Mouse (Mus musculus) limb, embryonic 14.5 days (tissue): ENCODE data around the gene Polr2i. TPM values are rescaled to one million over a fixed set of nuclear protein-coding genes. Genes with fewer than 3 reads are reported as not detected.

Experiments
- ATAC-seq: fragments of 200-750 bp; cut with Nextera tagmentation; 2 replicates; pipeline ENCODE4 v1.8.0; 2017; ENCODE audit warnings: low read depth, moderate number of reproducible peaks, moderate TSS enrichment; ENCODE audit not compliant: low FRiP score
- DNase-seq: peaks from one replicate; pipeline ENCODE4 v3.0.0-alpha.2; 2015; ENCODE audit warnings: low spot score
- H3K27ac ChIP-seq: fragments of 300-500 bp; sonication (generic); replicated peaks from 2 replicates; pipeline ENCODE4 v1.5.1; 2014; ENCODE audit warnings: low read depth, mild to moderate bottlenecking, low read length, moderate library complexity, mixed read lengths
- H3K27me3 ChIP-seq: fragments of 300-500 bp; sonication (generic); 2 replicates; pipeline ENCODE4 v1.6.1; 2014; ENCODE audit warnings: low read length, mixed read lengths; ENCODE audit not compliant: control insufficient read depth, insufficient read depth
- H3K36me3 ChIP-seq: fragments of 300-500 bp; sonication (generic); 2 replicates; pipeline ENCODE4 v1.6.1; 2014; ENCODE audit warnings: mild to moderate bottlenecking, low read length, moderate library complexity, mixed read lengths; ENCODE audit not compliant: control insufficient read depth, insufficient read depth
- H3K4me1 ChIP-seq: fragments of 300-500 bp; sonication (generic); 2 replicates; pipeline ENCODE4 v1.6.1; 2014; ENCODE audit warnings: antibody characterized with exemption, low read length, mixed read lengths; ENCODE audit not compliant: control insufficient read depth, insufficient read depth
- H3K4me2 ChIP-seq: fragments of 300-500 bp; sonication (generic); replicated peaks from 2 replicates; pipeline ENCODE4 v1.6.1; 2014; ENCODE audit warnings: low read depth, mild to moderate bottlenecking, low read length, moderate library complexity; ENCODE audit not compliant: severe bottlenecking
- H3K4me3 ChIP-seq: fragments of 300-500 bp; sonication (generic); replicated peaks from 2 replicates; pipeline ENCODE4 v1.5.1; 2014; ENCODE audit warnings: low read length
- H3K9ac ChIP-seq: fragments of 300-500 bp; sonication (generic); 2 replicates; pipeline ENCODE4 v1.6.1; 2014; ENCODE audit warnings: mild to moderate bottlenecking, low read depth, low read length, moderate library complexity; ENCODE audit not compliant: severe bottlenecking
- H3K9me3 ChIP-seq: fragments of 300-500 bp; sonication (generic); 2 replicates; pipeline ENCODE4 v1.6.1; 2016; ENCODE audit warnings: low read length; ENCODE audit not compliant: control insufficient read depth
- POLR2A ChIP-seq: fragments of 200-500 bp; IDR thresholded peaks from 2 replicates; pipeline ENCODE4 v1.8.0; 2012; ENCODE audit warnings: inconsistent platforms, mild to moderate bottlenecking, moderate library complexity, borderline replicate concordance; ENCODE audit not compliant: insufficient read depth, insufficient read length; ENCODE audit errors: extremely low read depth
- WGBS: fragments of 180-500 bp; shearing (Covaris S2); extraction: QIAGEN DNeasy Blood & Tissue Kit; methylation state at CpG from one replicate; pipeline ENCODE4 v1.1.7; 2014; 5-methylcytosine and 5-hydroxymethylcytosine counted together
- polyA plus RNA-seq, 2 experiments: library from polyadenylated mRNA; depleted of rRNA in 1 of 2; stranded (reverse) in 1 of 2; unstranded in 1 of 2; fragments of >200 nt; fragmentation: Nextera tagmentation in 1 of 2; extraction: Ambion mirVana in 1 of 2; gene quantifications; 2 replicates each; pipeline versions ENCODE4 v1.2.1 to v1.2.3; 2012 to 2014

Gene Polr2i
- polyA plus RNA-seq, 2 experiments, result 186 to 227 TPM

GRCm38 (mm10) chr7:30224206-30224605 lies 7.5 kb upstream of the Polr2i start:
- no peak overlapping the region for H3K9ac ChIP-seq
- WGBS, result 96% methylated on average over 12 of the region's 12 CpGs
- ATAC-seq, result no peak
- no peak overlapping the region for H3K4me2 ChIP-seq
- H3K4me3 ChIP-seq, result no peak overlapping the region
- H3K27ac ChIP-seq, result no peak overlapping the region
- H3K27me3 ChIP-seq, result no peaks in the 10 kb centered on the region
- no peak for DNase-seq
- H3K9me3 ChIP-seq, result no peaks in the 10 kb centered on the region
- H3K36me3 ChIP-seq, result peaks cover 54% of the 10 kb centered on the region
- peaks cover 4% of the 10 kb centered on the region for H3K4me1 ChIP-seq
- no peak for TF ChIP-seq POLR2A

GRCm38 (mm10) chr7:30231328-30231668 lies 450 bp upstream of the Polr2i start:
- Histone ChIP-seq H3K4me2 (peak overlapping the region; percentile 82), H3K9ac (peak overlapping the region; percentile 77), H3K27me3 (no peaks in the 10 kb centered on the region), H3K36me3 (peaks cover 50% of the 10 kb centered on the region), H3K9me3 (no peaks in the 10 kb centered on the region), H3K4me3 (peak overlapping the region; percentile 80), H3K4me1 (peaks cover 10% of the 10 kb centered on the region), H3K27ac (0 out of 2 replicates have a peak overlapping the region, but pooled peaks have one; percentile 38)
- peak; percentile 31 for ATAC-seq
- 0% methylated on average over 16 of the region's 16 CpGs for WGBS
- TF ChIP-seq POLR2A, result no peak
- no peak for DNase-seq

DNA sequence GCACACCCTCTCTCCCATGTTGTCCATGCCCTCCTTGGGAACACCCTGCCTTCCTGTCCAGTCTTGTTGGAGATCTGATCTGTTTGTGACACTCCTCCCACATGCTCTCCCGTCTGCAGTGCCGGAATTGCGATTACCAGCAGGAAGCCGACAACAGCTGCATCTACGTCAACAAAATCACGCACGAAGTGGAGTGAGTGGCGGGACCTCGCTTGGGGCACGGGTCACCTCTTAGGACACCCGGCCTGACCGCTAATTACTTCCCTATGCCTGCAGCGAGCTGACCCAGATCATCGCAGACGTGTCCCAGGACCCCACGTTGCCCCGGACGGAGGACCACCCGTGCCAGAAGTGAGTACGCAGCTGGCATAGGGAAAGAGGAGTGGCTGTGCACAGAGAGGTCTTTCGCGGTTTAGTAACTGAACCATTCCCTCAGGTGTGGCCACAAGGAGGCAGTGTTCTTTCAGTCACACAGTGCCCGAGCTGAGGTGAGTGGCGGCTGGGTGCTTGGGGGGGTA lies 942 bp downstream of the Polr2i start:
- no peak for ATAC-seq
- H3K36me3 ChIP-seq, result peaks cover 36% of the 10 kb centered on the region
- TF ChIP-seq POLR2A, result no peak

DNA sequence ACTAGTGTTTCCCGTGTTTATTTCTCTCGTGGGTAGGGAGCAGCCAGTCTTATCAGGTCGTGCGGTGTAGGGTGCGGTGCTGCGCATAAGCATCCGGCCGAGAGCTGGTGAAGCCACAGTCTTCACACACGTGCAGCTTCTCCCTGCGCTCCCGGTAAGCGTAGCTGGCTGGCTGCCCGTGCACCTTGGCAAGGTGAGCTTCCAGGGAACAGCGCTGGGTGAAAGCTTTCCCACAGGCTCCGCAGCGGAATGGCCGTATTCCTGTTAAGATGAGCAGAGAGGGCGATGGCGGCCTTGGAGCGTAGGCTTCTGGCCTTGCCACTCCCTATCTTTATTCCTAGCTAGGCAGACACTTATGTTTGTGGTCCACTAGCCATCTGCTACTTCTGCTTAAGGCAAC lies 1.6 kb downstream of the Polr2i start:
- no peak for TF ChIP-seq POLR2A
- ATAC-seq (no peak), DNase-seq (no peak)
- peaks cover 29% of the 10 kb centered on the region for H3K36me3 ChIP-seq
- peaks cover 10% of the 10 kb centered on the region for H3K4me1 ChIP-seq
- 87% methylated on average over 20 of the region's 20 CpGs for WGBS
- H3K4me2 ChIP-seq, result peak overlapping the region; percentile 82; the same call in 1 of the 2 replicates
- H3K9me3 ChIP-seq, result no peaks in the 10 kb centered on the region
- H3K27me3 ChIP-seq, result no peaks in the 10 kb centered on the region
- no peak overlapping the region for H3K9ac ChIP-seq
- peak overlapping the region; percentile 80; the same call in 1 of the 2 replicates for H3K4me3 ChIP-seq
- H3K27ac ChIP-seq, result no peak overlapping the region

More for the DNA sequence above, 942 bp downstream of the Polr2i start:
- 4% methylated on average over 24 of the region's 24 CpGs for WGBS
- Histone ChIP-seq H3K9ac (peak overlapping the region; percentile 77), H3K27me3 (no peaks in the 10 kb centered on the region), H3K27ac (peak overlapping the region; percentile 91), H3K4me1 (peaks cover 10% of the 10 kb centered on the region), H3K4me3 (peak overlapping the region; percentile 80), H3K9me3 (no peaks in the 10 kb centered on the region), H3K4me2 (peak overlapping the region; percentile 82)
- peak; percentile 73 for DNase-seq

GRCm38 (mm10) chr7:30234276-30234858 lies 2.6 kb downstream of the Polr2i start:
- H3K27ac ChIP-seq, result no peak overlapping the region
- no peak overlapping the region for H3K4me2 ChIP-seq
- no peaks in the 10 kb centered on the region for H3K9me3 ChIP-seq
- H3K27me3 ChIP-seq, result no peaks in the 10 kb centered on the region
- ATAC-seq, result no peak
- TF ChIP-seq POLR2A, result no peak
- H3K9ac ChIP-seq, result no peak overlapping the region
- H3K4me3 ChIP-seq, result no peak overlapping the region
- H3K4me1 ChIP-seq, result peaks cover 10% of the 10 kb centered on the region
- H3K36me3 ChIP-seq, result peaks cover 25% of the 10 kb centered on the region
- no peak for DNase-seq
- WGBS, result 92% methylated on average over 15 of the region's 15 CpGs

DNA sequence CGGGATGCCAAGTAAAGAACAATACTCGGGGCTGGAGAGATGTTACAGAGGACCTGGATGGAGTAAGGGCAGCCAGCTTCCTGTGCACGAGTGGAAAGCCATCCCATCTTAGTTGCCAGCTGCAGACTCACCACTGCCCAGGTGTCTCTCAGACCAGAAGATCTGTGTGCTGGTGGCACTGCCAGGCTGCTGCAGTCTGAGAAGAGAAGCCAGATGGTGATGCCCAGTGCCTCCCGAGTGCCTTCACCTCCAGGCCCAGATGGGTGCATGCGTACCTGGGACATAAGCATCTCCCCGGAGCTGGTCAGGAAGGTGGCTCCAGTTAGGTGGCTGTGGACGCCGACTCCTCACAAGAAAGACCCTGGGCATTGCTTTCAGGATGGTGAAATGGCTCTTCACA lies 3.3 kb downstream of the Polr2i start:
- no peaks in the 10 kb centered on the region for H3K9me3 ChIP-seq
- H3K4me3 ChIP-seq, result no peak overlapping the region
- no peak for DNase-seq
- no peak for ATAC-seq
- H3K9ac ChIP-seq, result no peak overlapping the region
- no peak overlapping the region for H3K4me2 ChIP-seq
- no peak for TF ChIP-seq POLR2A
- no peak overlapping the region for H3K27ac ChIP-seq
- H3K4me1 ChIP-seq, result peaks cover 10% of the 10 kb centered on the region
- no peaks in the 10 kb centered on the region for H3K27me3 ChIP-seq
- H3K36me3 ChIP-seq, result peaks cover 28% of the 10 kb centered on the region
- 89% methylated on average over 8 of the region's 8 CpGs for WGBS
